Mouse (Mus musculus): ENCODE measurements around the gene Syt1. TPM values are rescaled to one million over a fixed set of nuclear protein-coding genes. Genes with fewer than 3 reads are reported as not detected.

The Syt1 gene
- total RNA-seq, 1 experiment = 0.58 TPM

- no peak overlapping the region for H3K4me3 ChIP-seq (ENCODE audit: insufficient read depth in 1 of 2, low read depth in 1 of 2, low read length in 2 of 2, poor library complexity in 1 of 2, severe bottlenecking in 1 of 2)
- H3K9me3 ChIP-seq (ENCODE audit: control insufficient read depth, insufficient read depth, low read depth, low read length) = no peaks in the 10 kb centered on the region
- no peak overlapping the region for H3K27ac ChIP-seq (ENCODE audit: insufficient read depth, low read depth, low read length, poor library complexity, severe bottlenecking)
- H3K9ac ChIP-seq (ENCODE audit: insufficient read depth, low read depth, low read length, poor library complexity, severe bottlenecking) = no peak overlapping the region
- no peaks in the 10 kb centered on the region for H3K36me3 ChIP-seq (ENCODE audit: control insufficient read depth, insufficient read depth, low read length, poor library complexity, severe bottlenecking)
- H3K4me1 ChIP-seq (ENCODE audit: control insufficient read depth in 2 of 2, insufficient read depth in 2 of 2, low read length in 2 of 2, poor library complexity in 1 of 2) = no peaks in the 10 kb centered on the region
- no peak for TF ChIP-seq ZC3H11A (IDR thresholded peaks at IDR 0.05; ENCODE audit: borderline replicate concordance, low read depth, low read length)
- TF ChIP-seq ZNF384 (IDR thresholded peaks at IDR 0.05; ENCODE audit: low read depth, low read length) = no peak
- TF ChIP-seq HCFC1 (IDR thresholded peaks at IDR 0.05; ENCODE audit: borderline replicate concordance, insufficient read depth, low read length) = no peak
- TF ChIP-seq CHD2 (IDR thresholded peaks at IDR 0.05; ENCODE audit: low read depth, low read length) = no peak
- TF ChIP-seq MAFK (IDR thresholded peaks at IDR 0.05; ENCODE audit: insufficient read depth, low read depth, low read length) = no peak
- in situ Hi-C loops (cut with MboI; ENCODE audit: low sequenced_read_pairs in 2 of 2, unreplicated experiment in 2 of 2) = no loop called here
- no peak for DNase-seq (ENCODE audit: low read depth, low spot score)
Measured at GRCm38 (mm10) chr10:108987250-108987649, 23.5 kb downstream of the Syt1 start.

- no peak overlapping the region for H3K9ac ChIP-seq (ENCODE audit: insufficient read depth, low read depth, low read length, poor library complexity, severe bottlenecking)
- DNase-seq (ENCODE audit: low read depth, low spot score) = no peak
- no peak overlapping the region for H3K4me3 ChIP-seq (ENCODE audit: insufficient read depth in 1 of 2, low read depth in 1 of 2, low read length in 2 of 2, poor library complexity in 1 of 2, severe bottlenecking in 1 of 2)
- no peaks in the 10 kb centered on the region for H3K9me3 ChIP-seq (ENCODE audit: control insufficient read depth, insufficient read depth, low read depth, low read length)
- TF ChIP-seq CHD2 (IDR thresholded peaks at IDR 0.05; ENCODE audit: low read depth, low read length) = no peak
- TF ChIP-seq HCFC1 (IDR thresholded peaks at IDR 0.05; ENCODE audit: borderline replicate concordance, insufficient read depth, low read length) = no peak
- no peak for TF ChIP-seq ZNF384 (IDR thresholded peaks at IDR 0.05; ENCODE audit: low read depth, low read length)
- no peak for TF ChIP-seq MAFK (IDR thresholded peaks at IDR 0.05; ENCODE audit: insufficient read depth, low read depth, low read length)
- TF ChIP-seq ZC3H11A (IDR thresholded peaks at IDR 0.05; ENCODE audit: borderline replicate concordance, low read depth, low read length) = no peak
- H3K4me1 ChIP-seq (ENCODE audit: control insufficient read depth in 2 of 2, insufficient read depth in 2 of 2, low read length in 2 of 2, poor library complexity in 1 of 2) = no peaks in the 10 kb centered on the region
- no peak overlapping the region for H3K27ac ChIP-seq (ENCODE audit: insufficient read depth, low read depth, low read length, poor library complexity, severe bottlenecking)
- no peaks in the 10 kb centered on the region for H3K36me3 ChIP-seq (ENCODE audit: control insufficient read depth, insufficient read depth, low read length, poor library complexity, severe bottlenecking)
- in situ Hi-C loops (cut with MboI; ENCODE audit: low sequenced_read_pairs in 2 of 2, unreplicated experiment in 2 of 2) = no loop called here
Measured at GRCm38 (mm10) chr10:108979660-108980059, 31.1 kb downstream of the Syt1 start.

DNA sequence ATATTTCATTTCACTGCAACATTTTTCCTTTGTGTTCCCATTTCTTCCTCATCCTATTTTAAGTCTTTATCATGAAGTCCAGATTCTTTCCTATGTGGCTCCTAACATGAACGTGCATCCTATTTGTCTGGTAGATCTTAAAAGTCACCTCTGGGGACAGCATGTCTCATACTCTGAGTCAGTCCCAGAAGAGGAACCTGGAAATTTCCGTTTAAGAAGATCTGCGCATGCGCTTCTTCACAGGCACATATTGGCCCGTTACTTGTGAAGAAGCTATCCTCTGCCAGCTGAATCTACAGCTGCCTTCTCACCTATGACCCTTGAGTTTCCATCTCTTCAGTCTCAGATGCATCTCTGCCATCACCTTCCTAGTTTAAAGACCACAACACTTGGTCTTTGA, 55.8 kb downstream of the Syt1 start:
- in situ Hi-C loops (cut with MboI; ENCODE audit: low sequenced_read_pairs in 2 of 2, unreplicated experiment in 2 of 2) = no loop called here

GRCm38 (mm10) chr10:108952182-108952581, 58.6 kb downstream of the Syt1 start:
- TF ChIP-seq ZC3H11A (IDR thresholded peaks at IDR 0.05; ENCODE audit: borderline replicate concordance, low read depth, low read length) = no peak
- TF ChIP-seq CHD2 (IDR thresholded peaks at IDR 0.05; ENCODE audit: low read depth, low read length) = no peak
- no peak for TF ChIP-seq HCFC1 (IDR thresholded peaks at IDR 0.05; ENCODE audit: borderline replicate concordance, insufficient read depth, low read length)
- TF ChIP-seq ZNF384 (IDR thresholded peaks at IDR 0.05; ENCODE audit: low read depth, low read length) = no peak
- TF ChIP-seq MAFK (IDR thresholded peaks at IDR 0.05; ENCODE audit: insufficient read depth, low read depth, low read length) = no peak
- no peak overlapping the region for H3K4me3 ChIP-seq (ENCODE audit: insufficient read depth in 1 of 2, low read depth in 1 of 2, low read length in 2 of 2, poor library complexity in 1 of 2, severe bottlenecking in 1 of 2)
- H3K9me3 ChIP-seq (ENCODE audit: control insufficient read depth, insufficient read depth, low read depth, low read length) = no peaks in the 10 kb centered on the region
- no peaks in the 10 kb centered on the region for H3K4me1 ChIP-seq (ENCODE audit: control insufficient read depth in 2 of 2, insufficient read depth in 2 of 2, low read length in 2 of 2, poor library complexity in 1 of 2)
- H3K27ac ChIP-seq (ENCODE audit: insufficient read depth, low read depth, low read length, poor library complexity, severe bottlenecking) = no peak overlapping the region
- H3K9ac ChIP-seq (ENCODE audit: insufficient read depth, low read depth, low read length, poor library complexity, severe bottlenecking) = no peak overlapping the region
- no peak for DNase-seq (ENCODE audit: low read depth, low spot score)
- in situ Hi-C loops (cut with MboI; ENCODE audit: low sequenced_read_pairs in 2 of 2, unreplicated experiment in 2 of 2) = no loop called here
- no peaks in the 10 kb centered on the region for H3K36me3 ChIP-seq (ENCODE audit: control insufficient read depth, insufficient read depth, low read length, poor library complexity, severe bottlenecking)

More for the DNA sequence above, 55.8 kb downstream of the Syt1 start:
- no peak overlapping the region for H3K27ac ChIP-seq (ENCODE audit: insufficient read depth, low read depth, low read length, poor library complexity, severe bottlenecking)
- H3K4me1 ChIP-seq (ENCODE audit: control insufficient read depth in 2 of 2, insufficient read depth in 2 of 2, low read length in 2 of 2, poor library complexity in 1 of 2) = no peaks in the 10 kb centered on the region
- H3K9ac ChIP-seq (ENCODE audit: insufficient read depth, low read depth, low read length, poor library complexity, severe bottlenecking) = no peak overlapping the region
- no peaks in the 10 kb centered on the region for H3K36me3 ChIP-seq (ENCODE audit: control insufficient read depth, insufficient read depth, low read length, poor library complexity, severe bottlenecking)
- H3K4me3 ChIP-seq (ENCODE audit: insufficient read depth in 1 of 2, low read depth in 1 of 2, low read length in 2 of 2, poor library complexity in 1 of 2, severe bottlenecking in 1 of 2) = no peak overlapping the region
- DNase-seq (ENCODE audit: low read depth, low spot score) = no peak
- TF ChIP-seq HCFC1 (IDR thresholded peaks at IDR 0.05; ENCODE audit: borderline replicate concordance, insufficient read depth, low read length) = no peak
- TF ChIP-seq CHD2 (IDR thresholded peaks at IDR 0.05; ENCODE audit: low read depth, low read length) = no peak
- TF ChIP-seq ZNF384 (IDR thresholded peaks at IDR 0.05; ENCODE audit: low read depth, low read length) = no peak
- no peak for TF ChIP-seq MAFK (IDR thresholded peaks at IDR 0.05; ENCODE audit: insufficient read depth, low read depth, low read length)
- TF ChIP-seq ZC3H11A (IDR thresholded peaks at IDR 0.05; ENCODE audit: borderline replicate concordance, low read depth, low read length) = no peak
- H3K9me3 ChIP-seq (ENCODE audit: control insufficient read depth, insufficient read depth, low read depth, low read length) = no peaks in the 10 kb centered on the region
